Mouse (Mus musculus) adrenal gland (tissue): ENCODE results near the gene Cdkl3.
"Not testable (repeated sequence)": the region's sequence is repeated elsewhere in the genome, so short reads cannot be mapped to it uniquely, and the experiment has no call there.

Experiments
- intact Hi-C: fragments of 180-260 bp; cut with DNase I; formaldehyde crosslinking; loops from one replicate; pipeline ENCODE4 v1.15.1; 2025
- microRNA-seq, 2 experiments: library from miRNA; unstranded; fragments of <30 nt; microRNA quantifications; one replicate each; pipeline ENCODE4; 2019

Gene Cdkl3

DNA sequence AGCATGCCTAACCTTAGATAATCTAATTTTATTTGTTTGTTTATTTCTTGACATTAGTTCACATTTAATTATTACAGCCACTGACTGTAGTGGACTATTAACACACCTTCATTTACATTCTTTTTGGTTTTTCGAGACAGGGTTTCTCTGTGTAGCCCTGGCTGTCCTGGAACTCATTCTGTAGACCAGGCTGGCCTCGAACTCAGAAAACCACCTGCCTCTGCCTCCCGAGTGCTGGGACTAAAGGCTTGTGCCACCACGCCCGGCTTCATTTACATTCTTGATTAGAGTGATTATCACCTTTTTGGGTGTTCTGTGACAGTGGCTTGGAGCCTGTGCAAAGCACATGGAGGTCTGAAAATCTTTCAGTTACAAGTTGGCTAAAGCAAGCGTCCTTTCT lies 112.1 kb downstream of the Cdkl3 start:
- intact Hi-C loops = not testable (repeated sequence)

DNA sequence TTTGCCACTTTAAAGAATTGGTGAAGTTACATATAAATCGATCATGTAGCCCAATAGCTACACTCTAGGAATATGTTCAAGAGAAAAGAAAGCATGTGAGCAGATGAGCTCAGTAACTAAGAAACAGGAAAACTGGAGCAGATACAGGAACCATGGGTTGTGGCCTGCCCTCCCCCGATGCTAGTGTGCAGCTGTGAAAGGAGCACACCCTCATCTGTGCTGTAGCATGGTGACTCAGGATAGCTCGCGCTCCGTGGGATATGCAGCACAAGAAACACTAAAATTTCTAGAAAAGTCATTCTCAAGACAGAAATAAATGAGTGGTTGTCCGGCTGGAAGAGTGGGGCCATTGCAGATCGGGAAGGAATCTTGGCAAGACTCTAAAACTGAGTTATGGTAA lies 113.1 kb downstream of the Cdkl3 start:
- intact Hi-C loops = no loop called here

DNA sequence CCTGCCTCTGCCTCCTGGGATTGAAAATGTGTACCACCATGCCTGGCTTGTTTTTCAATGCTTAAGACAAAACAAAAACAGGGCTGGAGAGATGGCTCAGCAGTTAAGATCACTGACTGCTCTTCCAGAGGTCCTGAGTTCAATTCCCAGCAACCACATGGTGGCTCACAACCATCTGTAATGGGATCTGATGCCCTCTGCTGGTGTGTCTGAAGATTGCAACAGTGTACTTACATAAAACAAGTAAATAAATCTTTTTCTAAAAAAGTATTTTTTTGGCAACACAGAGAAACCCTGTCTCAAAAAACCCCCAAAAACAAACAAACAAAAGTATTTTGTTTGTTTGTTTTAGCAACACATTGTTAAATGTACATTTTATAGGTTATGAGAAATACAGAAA lies 116.4 kb downstream of the Cdkl3 start:
- intact Hi-C loops = loop anchor here (10.0 kb wide), 1 partner anchor 56 kb away; no protein-coding TSS in a partner anchor

DNA sequence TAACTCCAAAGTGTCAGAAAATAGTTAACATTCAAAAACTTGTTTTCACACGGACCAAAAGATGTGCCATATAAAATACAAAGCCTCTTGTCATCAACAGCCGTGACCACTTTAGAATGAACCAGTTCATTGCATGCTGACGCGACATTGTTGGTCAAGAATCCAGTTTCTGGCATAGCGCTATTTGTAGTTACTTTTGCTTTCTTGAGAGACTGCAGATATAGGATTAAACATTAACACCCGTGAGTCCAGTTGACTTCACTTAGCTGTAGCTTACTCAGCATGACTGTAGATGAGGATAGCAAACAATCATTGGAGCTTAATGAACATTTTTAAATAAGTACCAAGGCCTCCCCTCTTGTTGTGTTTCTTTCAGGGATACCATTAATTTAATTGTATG lies 118.0 kb downstream of the Cdkl3 start:
- intact Hi-C loops = loop anchor here (10.0 kb wide), 1 partner anchor 57 kb away; no protein-coding TSS in a partner anchor

DNA sequence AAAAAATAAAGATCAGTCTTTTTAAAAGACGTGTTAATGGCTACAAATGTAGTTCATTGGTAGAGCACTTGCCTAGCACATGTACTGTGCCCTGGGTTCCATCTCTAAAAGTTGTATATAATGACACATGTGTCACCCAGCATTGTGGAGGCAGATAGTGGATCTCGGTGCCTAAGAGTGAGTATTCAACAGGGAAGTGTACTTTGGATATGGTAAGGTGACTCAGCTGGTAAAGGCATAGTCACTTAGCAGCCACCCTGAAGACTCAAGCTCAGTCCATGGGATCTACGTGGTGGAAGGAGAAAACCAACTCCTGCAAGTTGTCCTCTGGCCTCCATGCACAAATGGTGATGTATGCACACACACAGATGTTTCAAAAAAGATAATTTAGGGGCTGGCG lies 120.4 kb downstream of the Cdkl3 start:
- intact Hi-C loops = loop anchor here (10.0 kb wide), 1 partner anchor 60 kb away; no protein-coding TSS in a partner anchor

DNA sequence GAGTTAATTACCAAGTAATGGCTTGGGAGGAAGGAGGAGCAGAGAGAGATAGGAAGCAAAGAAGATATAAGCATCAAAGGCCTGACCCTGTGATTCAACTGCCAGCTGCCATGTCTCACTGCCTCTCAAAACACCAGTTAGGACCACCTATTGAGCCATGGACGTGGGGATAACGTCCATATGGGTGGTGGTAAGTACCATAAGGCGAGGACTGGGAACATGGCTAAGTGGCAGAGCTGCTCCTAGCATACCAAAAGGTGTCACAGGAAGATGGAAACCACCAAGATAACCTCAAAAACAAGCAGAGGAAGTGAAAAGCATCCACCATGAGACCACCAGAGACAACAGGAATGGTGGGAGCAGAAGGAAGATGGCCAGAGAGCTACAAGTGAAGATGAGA lies 123.1 kb downstream of the Cdkl3 start:
- intact Hi-C loops = loop anchor here (10.0 kb wide), 1 partner anchor 62 kb away; no protein-coding TSS in a partner anchor

DNA sequence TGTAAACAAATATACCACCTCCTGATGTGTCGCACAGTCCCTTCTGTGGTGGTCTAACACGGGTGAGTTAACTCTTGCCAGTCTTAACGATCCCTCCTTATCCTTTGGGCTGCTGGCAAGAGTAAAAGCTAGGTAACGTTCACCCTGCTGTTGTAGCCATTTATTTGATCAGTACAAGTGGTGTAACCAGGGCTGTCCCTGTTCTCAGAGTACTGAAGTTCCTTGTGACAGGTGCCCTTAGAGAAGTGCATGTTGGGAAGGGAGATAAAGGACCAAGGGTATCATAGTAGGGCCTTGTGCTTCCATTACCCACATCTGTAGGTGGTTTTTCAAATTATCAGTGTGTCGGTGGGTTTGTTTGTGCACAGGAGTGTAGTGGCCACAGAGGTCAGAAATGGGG lies 123.7 kb downstream of the Cdkl3 start:
- intact Hi-C loops = loop anchor here (10.0 kb wide), 1 partner anchor 63 kb away; no protein-coding TSS in a partner anchor

DNA sequence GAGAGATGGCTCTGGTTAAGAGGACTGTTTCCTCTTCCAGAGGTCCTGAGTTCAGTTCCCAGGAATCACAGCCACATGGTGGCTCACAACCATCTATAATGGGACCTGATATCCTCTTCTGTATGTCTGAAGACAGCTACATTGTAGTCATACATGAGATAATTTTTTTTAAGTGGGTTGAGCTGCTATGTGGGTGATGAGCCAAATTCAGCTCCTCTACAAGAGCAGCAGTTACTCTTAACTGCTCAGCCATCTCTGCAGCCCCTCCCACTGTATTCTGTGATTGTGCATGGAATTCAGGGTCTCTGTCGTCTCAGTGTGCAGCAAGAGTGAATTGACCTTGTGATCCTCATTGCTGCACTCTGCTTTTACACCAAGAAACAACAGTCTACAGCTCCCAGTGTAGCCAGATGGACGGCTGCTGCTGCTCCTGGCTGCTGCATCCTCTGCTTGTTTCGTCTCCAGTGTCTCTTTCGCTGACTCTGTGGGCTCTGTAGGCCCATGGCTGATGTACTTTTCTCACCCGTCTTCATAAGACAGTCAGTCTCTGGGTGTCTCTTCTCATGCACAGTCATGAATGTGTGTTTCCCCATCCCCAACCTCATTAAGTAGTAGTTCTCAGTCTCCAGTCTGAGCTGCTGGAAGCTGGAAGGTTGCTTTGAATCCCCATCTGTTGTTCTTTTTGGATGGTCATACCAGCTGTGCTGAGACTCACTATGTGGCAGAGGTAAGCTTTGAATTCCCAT lies 124.5 kb downstream of the Cdkl3 start:
- intact Hi-C loops = loop anchor here (10.0 kb wide), 1 partner anchor 64 kb away; no protein-coding TSS in a partner anchor

DNA sequence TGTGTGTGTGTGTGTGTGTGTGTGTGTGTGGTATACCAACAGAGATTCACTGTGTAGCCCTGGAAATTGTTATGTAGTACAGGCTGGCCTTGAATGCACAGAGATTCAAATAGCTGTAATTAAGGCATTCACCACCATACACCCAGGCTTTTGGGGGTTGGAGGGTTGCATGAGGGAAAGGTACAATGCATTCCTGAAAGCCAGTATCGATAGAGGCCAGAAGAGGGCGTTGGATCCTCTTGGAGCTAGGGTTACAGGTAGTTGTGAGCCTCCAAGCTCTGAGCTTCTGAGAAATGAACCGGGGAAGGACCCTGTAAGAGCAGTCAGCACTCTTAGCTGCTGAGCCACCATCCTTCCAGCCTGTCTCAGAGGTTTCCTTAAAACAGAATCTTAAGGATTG lies 125.2 kb downstream of the Cdkl3 start:
- intact Hi-C loops = loop anchor here (10.0 kb wide), 1 partner anchor 64 kb away; no protein-coding TSS in a partner anchor

DNA sequence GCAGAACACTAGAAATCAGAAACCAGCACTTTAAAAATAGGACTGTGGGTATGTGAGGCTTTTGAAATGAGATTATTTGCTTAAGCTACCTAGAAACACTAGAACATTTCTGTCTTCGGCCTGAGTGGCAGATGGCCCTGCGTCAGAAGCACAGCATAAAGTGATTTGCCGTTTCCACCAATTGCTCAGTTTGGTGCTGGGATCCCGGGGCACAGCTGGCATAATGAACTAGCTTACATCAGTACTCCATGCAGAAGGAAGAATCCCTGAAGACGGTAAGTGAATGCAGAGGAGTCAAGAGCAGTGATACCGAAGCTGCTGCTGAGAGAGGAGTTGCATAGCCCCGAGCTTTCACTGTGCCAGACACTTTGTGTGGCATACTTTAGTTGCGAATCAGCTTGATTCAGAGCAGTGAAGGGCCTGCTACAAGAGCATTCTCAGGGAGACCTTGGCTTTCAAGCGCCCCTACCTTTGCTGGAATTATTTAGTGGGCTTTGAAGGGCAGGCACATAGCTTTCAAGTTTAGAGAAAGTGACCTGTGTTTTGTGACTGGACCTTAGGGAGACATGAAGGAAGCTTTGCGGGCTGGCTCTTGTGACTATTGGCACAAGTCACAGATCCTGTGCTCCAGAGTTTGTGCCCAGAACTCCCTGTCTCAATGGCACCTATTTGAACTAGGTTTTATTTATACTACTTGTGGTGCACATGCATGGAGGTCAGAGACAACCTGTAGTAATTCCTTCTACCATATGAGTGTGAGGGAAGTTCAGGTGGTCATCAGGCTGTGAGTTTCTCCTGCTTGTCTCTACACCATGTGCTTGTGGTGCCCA lies 125.8 kb downstream of the Cdkl3 start:
- intact Hi-C loops = loop anchor here (10.0 kb wide), 1 partner anchor 65 kb away; no protein-coding TSS in a partner anchor

DNA sequence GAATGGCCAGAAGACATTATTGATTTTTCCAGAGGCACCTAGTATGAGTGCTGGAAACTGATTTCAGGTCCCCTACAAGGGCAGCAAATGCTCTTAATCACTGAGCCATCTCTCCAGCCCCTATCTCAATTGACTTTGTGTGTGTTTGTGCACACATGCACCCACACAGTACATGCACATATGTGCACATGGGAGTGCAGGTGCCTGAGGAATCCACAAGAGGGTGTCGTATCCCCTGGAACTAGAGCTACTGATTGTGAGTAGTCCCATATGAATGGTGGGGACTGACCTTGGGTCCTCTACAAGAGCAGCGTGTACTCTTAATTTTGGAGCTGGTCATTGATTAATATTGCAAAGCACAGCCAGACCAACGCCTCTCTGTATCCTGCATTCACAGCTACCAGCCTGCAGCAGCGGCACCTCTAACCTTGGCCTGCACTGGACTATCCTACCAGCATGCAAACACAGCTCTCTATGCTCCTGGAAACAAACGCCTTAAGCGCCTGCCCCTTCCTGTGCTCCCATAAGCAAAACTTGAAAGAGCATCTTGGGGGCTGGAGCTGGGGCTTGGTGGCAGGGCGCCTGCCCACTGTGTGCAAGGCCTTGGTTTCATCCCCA lies 126.5 kb downstream of the Cdkl3 start:
- intact Hi-C loops = no loop called here

Small RNA genes lying within 50 kb of the gene (microRNA-seq; reads per million reads assigned to microRNA genes)
- gene Gm24157 = 0 reads per million in 2 experiments
- 4.8 to 6.7 reads per million in 2 experiments for gene Mir3061
